20 mouse cellular contexts compared by ENCODE assay signal in genomic region chr10:69944845-69945244, GRCm38 (mm10).
DNase-seq lines count a peak whose midpoint lies in the region; ATAC-seq and TF ChIP-seq lines count a peak whose summit lies in the region.
"Had no signal": no experiment of that assay in that cellular context is flagged by ENCODE, and none has a peak within 500 bp of the region (broad histone marks: within the 10 kb centered on the region; RNA-seq: fewer than 3 reads in every experiment).

No protein-coding gene starts in this region.

- DNase-seq in heart, adult 11 months = peak; percentile 95
- DNase-seq in heart, postnatal 25 days (ENCODE audit: low spot score) = no peak
- peak; percentile 62 for DNase-seq in gastrocnemius, postnatal 25 days
- peak; percentile 13 to 31 for DNase-seq in heart, postnatal 36 days
- DNase-seq in adrenal gland, adult 8-10 months = no peak
- DNase-seq: cerebellum, adult 9-10 months; embryo, embryonic 11 days; kidney, adult 18-20 months; kidney, postnatal 14 days; thymus, adult 2 months had no signal

- H3K27me3 ChIP-seq in heart, embryonic 12.5 days (replicated peaks) = no peaks in the 10 kb centered on the region
- no peaks in the 10 kb centered on the region for H3K27me3 ChIP-seq in hindbrain, embryonic 13.5 days
- no peaks in the 10 kb centered on the region for H3K27me3 ChIP-seq in intestine, postnatal 0 days (replicated peaks; ENCODE audit: control insufficient read depth, insufficient read depth, low read length)
- H3K27me3 ChIP-seq: embryonic facial prominence, embryonic 15.5 days; liver, embryonic 12.5 days; lung, embryonic 15.5 days; megakaryocyte, embryonic 14.5 days had no signal

- H3K9ac ChIP-seq in heart, embryonic 12.5 days = no peak overlapping the region
- H3K9ac ChIP-seq in hindbrain, embryonic 13.5 days = no peak overlapping the region
- no peak overlapping the region for H3K9ac ChIP-seq in intestine, postnatal 0 days (ENCODE audit: low read depth, low read length)
- H3K9ac ChIP-seq: embryonic facial prominence, embryonic 15.5 days; liver, embryonic 12.5 days; lung, embryonic 15.5 days had no signal

- TF ChIP-seq CTCF in intestine, postnatal 0 days (IDR thresholded peaks at IDR 0.05; ENCODE audit: low read depth) = no peak

- no peak overlapping the region; the same call in 1 of the 2 replicates for H3K27ac ChIP-seq in heart, embryonic 12.5 days (ENCODE audit: poor library complexity, severe bottlenecking)
- no peak overlapping the region for H3K27ac ChIP-seq in hindbrain, embryonic 13.5 days
- no peak overlapping the region for H3K27ac ChIP-seq in intestine, postnatal 0 days (ENCODE audit: low read depth, low read length)
- H3K27ac ChIP-seq: embryonic facial prominence, embryonic 15.5 days; forebrain, embryonic 10.5 days; hindbrain, postnatal 0 days; liver, embryonic 12.5 days; lung, embryonic 15.5 days had no signal

- H3K9me3 ChIP-seq in heart, embryonic 12.5 days (replicated peaks) = 0 out of 2 replicates have a peak, but pooled peaks cover 3% of the 10 kb centered on the region
- H3K9me3 ChIP-seq in hindbrain, embryonic 13.5 days = no peaks in the 10 kb centered on the region
- H3K9me3 ChIP-seq in intestine, postnatal 0 days (ENCODE audit: control insufficient read depth) = no peaks in the 10 kb centered on the region
- H3K9me3 ChIP-seq: embryonic facial prominence, embryonic 15.5 days; forebrain, embryonic 10.5 days; liver, embryonic 12.5 days; lung, embryonic 15.5 days had no signal

- WGBS in heart, embryonic 12.5 days = 53% methylated on average over 9 of the region's 9 CpGs
- 84% methylated on average over 9 of the region's 9 CpGs for WGBS in hindbrain, embryonic 13.5 days
- WGBS in intestine, postnatal 0 days = 60% methylated on average over 9 of the region's 9 CpGs

- peaks cover 44% of the 10 kb centered on the region for H3K4me1 ChIP-seq in heart, embryonic 12.5 days (replicated peaks)
- H3K4me1 ChIP-seq in hindbrain, embryonic 13.5 days (replicated peaks) = peaks cover 40% of the 10 kb centered on the region
- no peaks in the 10 kb centered on the region for H3K4me1 ChIP-seq in intestine, postnatal 0 days (replicated peaks; ENCODE audit: control insufficient read depth, insufficient read depth, low read length)
- H3K4me1 ChIP-seq: embryonic facial prominence, embryonic 15.5 days; liver, embryonic 12.5 days; megakaryocyte, embryonic 14.5 days had no signal

- peaks cover 11% of the 10 kb centered on the region; the same call in 1 of the 2 replicates for H3K36me3 ChIP-seq in heart, embryonic 12.5 days
- H3K36me3 ChIP-seq in hindbrain, embryonic 13.5 days = peaks cover 6% of the 10 kb centered on the region
- H3K36me3 ChIP-seq in intestine, postnatal 0 days (ENCODE audit: control insufficient read depth, insufficient read depth) = no peaks in the 10 kb centered on the region
- H3K36me3 ChIP-seq: embryonic facial prominence, embryonic 15.5 days; liver, embryonic 12.5 days; lung, embryonic 15.5 days had no signal

- ATAC-seq in heart, embryonic 12.5 days (ENCODE audit: insufficient number of reproducible peaks, low FRiP score) = no peak
- ATAC-seq in hindbrain, embryonic 13.5 days (ENCODE audit: low FRiP score) = no peak
- ATAC-seq in intestine, postnatal 0 days = no peak
- ATAC-seq: activated CD4-positive, CD25-positive, alpha-beta regulatory T cell, adult 4 months; hindbrain, postnatal 0 days; liver, embryonic 12.5 days had no signal

- H3K4me2 ChIP-seq in heart, embryonic 12.5 days = peak overlapping the region; percentile 31; the same call in 1 of the 2 replicates
- no peak overlapping the region for H3K4me2 ChIP-seq in hindbrain, embryonic 13.5 days
- no peak overlapping the region for H3K4me2 ChIP-seq in intestine, postnatal 0 days (replicated peaks; ENCODE audit: low read depth)
- H3K4me2 ChIP-seq: embryonic facial prominence, embryonic 15.5 days; liver, embryonic 12.5 days; lung, embryonic 15.5 days had no signal

- intact Hi-C loops in heart, postnatal 25 days (cut with DNase I) = no loop called here
- intact Hi-C loops in heart, postnatal 36 days (cut with DNase I) = no loop called here

- no peak overlapping the region for H3K4me3 ChIP-seq in heart, embryonic 12.5 days
- no peak overlapping the region for H3K4me3 ChIP-seq in hindbrain, embryonic 13.5 days
- H3K4me3 ChIP-seq in intestine, postnatal 0 days (ENCODE audit: low read depth, low read length) = no peak overlapping the region
- H3K4me3 ChIP-seq: embryonic facial prominence, embryonic 15.5 days; forebrain, embryonic 10.5 days; liver, embryonic 12.5 days; lung, embryonic 15.5 days; megakaryocyte, embryonic 14.5 days had no signal

Comparison
In these comparisons a context has a peak if more than half of its experiments do, and no peak if none do; other contexts are left out.
1. DNase-seq: peak in heart, adult 11 months (single experiment), gastrocnemius, postnatal 25 days (single experiment) and heart, postnatal 36 days (2 of 2); none in heart, postnatal 25 days (single experiment) and adrenal gland, adult 8-10 months (single experiment).